Mouse (Mus musculus) layer of hippocampus, adult 8-10 months (tissue): ENCODE data around the gene Cntnap4. TPM values are rescaled to one million over a fixed set of nuclear protein-coding genes. Genes with fewer than 3 reads are reported as not detected.

ENCODE experiments used
- DNase-seq, 2 experiments: peaks; one replicate each; pipeline ENCODE4 v3.0.0; 2022; ENCODE audit warnings: low spot score in 2 of 2
- total RNA-seq, 4 experiments: library from RNA; stranded (reverse); gene quantifications; 2 replicates each; pipeline ENCODE4 v1.2.4; 2022

The Cntnap4 gene
- total RNA-seq = 10 to 100 TPM; 21.6 to 25.7 (median 23.8) TPM

DNA sequence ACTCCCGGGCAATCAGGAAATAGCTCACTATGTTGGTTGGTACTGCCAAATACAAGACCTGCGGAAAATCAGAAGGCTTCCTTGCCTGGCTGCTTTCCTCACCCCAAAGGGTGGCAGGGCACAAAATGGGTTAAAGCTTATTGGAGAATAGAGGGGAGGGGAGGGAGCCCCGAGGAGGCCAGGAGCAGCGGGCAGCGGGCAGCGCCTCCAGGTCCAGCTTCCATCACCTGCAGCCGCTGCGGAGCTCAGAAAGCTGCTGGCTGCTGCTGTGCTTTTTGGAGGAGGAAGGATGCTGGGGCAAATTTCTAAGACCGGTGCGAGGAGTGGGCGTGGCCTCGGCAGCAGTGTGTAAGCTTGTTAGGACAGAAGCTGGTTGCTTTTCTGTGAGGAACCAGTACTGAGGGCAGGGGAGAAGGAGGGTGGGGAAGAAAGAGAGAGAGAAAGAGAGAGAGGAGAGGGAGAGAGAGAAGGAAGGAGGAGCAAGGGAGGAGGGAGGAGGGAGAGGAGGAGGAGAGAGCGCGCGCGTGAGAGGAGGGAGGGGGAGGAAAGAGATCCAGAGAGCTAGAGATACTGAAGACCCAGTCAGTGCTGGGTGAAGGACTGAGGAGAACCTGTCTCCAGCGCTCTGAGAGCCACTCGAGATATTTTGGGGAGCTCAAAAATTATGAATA, at the start of gene Cntnap4:
Gene Cntnap4 (plus strand): TSS at position 573 of the 671 bp plus-strand sequence.
- DNase-seq = peak; percentile 24 to 25

DNA sequence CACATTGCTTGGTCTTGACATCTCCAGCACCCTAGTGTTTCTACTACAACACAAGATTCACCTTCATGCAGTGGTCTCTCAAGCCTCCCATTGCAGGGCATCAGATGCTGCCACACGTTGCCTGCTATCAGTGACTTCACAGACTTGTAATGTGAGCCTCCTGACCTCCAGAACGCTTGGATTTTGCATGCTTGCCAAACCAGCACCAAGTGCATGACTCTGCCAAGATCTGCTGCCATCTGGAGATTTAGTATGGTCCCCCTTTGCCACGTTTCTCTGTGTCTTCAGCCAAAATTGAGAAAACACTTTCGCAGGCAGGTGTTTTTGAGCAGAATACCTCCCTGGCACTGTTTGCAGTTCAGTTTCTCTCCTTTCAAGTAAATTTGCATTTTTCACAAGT, 12.5 kb upstream of the Cntnap4 start:
- no peak for DNase-seq

DNA sequence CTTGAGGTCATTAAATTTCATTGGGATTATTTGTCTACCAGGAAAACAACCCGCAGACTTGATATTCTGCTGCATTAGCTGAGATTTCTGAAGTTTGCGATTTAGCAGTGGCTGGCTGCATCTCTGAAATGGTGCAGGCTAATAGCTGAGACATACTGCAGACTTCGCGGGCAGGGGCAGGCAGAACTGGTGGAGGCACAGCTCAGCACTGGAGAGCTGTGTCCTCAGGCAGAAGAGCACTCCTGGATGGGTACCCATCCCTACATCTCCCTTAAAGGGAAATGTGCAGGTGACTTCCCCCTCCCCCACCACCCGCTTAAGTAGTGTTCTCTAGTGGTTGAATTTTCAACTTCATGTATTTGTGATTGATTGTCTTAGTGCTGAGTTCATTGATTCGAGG, 698 bp downstream of the Cntnap4 start:
- DNase-seq = no peak

DNA sequence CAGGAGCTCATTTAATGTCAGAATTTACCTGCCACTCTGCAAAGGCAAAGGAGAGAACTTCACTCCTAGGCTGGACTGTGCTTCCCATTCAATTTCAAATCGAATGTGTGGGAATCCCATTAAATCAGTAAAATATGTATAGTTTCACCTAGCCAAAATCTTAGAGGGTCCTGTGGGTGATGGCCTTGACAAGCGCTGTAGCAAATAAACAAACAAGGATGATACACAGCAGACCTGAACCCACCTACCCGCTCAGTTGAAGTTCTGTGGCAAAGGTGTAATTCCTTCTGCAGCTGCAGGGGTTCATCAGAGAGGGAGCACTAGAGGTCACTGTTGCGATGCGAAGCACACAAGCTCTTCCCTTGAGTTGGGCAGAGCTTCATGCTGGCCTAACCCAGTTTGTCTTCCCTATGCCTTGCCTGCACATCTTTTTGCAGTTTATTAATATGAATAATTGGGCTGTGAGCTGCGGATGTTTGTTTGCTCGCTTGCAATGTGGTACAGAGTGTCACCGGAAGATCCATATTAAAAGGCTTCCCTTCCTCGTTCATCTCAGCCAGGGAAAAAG, 1.6 kb downstream of the Cntnap4 start:
- DNase-seq = peak; percentile 18 to 46

DNA sequence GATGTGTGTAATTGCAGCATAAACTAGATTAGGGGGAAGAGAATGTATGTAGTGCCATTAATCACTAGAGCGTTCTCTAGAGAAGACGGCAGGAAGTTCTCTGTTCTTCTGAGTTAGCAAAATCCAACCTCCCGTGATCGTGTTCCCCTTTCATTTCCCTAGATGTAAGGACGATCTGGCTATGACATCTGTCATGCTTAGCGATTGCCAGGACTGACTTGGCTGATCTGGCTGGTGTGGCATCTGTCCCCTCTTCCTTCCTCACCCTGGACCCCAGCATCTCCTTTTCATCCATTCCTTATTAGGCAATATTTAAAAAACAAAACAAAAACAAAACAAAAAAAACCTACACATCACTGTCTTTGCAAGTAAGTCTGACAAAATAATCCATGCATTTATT, 11.6 kb downstream of the Cntnap4 start:
- no peak for DNase-seq

DNA sequence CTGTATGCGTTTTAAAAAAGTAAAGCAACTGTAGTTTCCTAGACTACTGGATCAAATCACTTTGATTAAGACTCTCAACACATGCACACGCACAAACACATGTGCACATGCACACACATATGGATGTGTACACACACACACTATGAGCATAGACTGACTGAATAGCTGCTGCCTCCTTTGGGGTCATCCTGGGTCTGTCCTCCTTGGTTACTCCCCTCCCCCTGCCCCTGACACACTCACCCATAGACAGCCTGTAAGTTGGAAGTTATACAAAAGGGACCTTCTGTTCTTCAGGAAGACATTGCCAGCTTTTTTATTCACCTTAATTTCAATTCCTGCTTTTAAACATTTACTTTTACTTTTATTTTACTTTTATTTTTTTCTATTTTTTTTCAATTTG, 13.6 kb downstream of the Cntnap4 start:
- no peak for DNase-seq

DNA sequence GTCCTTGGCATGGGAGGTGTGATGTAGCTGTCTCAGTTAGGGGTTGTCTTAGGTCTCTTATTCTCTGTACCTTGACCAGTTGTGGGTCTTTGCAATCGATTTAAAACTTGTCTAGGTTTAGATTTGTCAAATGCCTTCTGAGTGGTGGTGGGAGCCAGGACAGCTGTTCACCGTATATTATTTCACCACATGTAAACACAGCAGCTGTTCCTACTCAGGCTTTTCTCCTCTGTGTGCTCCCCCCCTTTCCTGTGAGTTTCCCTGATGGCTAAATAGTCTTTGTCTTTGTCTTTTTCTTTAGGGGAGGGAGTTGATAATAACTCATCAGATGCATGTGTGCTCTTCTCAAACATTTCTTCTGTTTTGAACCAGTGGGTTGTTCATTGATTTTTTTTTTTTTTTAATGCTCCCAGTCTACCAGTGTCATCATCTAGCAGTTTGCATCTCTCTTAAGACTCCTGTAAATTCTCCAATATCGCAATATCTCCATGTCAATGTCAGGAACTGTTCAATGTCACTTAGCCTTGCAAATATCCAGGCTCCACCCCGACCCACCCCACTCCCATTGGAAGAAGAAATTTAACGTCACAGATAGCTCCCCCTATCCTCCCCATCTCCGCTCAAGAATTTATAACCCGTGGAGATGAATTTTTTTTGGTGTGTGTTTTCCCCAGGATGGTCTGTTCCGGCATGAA, 18.7 kb downstream of the Cntnap4 start:
- DNase-seq = no peak

DNA sequence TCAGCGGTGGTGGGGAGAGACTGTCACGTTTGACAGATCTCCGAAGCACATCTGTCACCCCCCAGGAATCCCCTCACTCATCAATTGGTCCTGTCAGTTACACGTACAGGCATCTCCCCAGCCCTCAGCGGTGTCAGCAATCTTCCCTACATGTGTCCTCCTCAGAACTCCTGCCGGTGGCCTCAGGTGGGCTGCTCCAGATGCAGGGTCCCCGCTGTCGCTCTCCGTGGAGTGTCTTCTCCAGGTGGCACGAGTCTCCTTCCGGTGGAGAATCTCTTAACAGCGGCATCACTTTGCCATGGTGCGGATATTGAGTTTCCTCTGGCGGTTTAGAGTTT, 19.2 kb downstream of the Cntnap4 start:
- no peak for DNase-seq

DNA sequence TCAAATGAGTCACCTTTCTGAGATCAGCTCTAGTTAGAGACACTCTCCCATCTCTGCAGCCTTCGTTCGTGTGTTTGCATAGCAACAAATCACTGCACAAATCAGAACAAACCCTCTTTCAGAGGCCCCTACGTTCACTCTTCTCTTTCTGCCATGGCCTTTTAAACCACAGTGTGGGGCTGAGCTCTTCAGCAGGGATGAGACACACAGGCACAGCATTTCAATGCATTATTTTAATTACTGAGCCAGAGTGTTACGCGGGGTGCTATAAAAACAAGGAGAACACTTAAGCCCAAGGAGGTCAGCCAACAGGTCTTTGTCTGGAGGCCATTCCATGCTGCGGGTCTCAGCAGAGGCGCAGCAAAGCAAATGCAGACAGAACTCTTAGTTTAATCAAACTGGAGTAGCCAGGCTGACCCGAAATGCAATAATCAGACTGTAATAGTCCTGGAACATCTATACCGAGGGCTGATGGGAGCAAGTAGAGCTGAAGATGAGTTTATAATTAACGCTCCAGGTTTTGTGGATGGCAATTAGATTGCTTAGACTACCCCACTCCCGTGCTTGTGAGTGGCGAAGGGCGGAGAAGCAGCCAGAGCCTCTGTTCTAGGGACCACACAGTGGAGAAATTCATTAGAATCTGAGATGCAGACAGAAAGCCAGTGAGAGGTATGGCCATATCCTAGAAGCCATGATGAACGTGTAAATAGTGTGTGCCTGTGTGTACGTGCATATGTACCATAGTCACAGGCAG, 26.4 kb downstream of the Cntnap4 start:
- no peak for DNase-seq

DNA sequence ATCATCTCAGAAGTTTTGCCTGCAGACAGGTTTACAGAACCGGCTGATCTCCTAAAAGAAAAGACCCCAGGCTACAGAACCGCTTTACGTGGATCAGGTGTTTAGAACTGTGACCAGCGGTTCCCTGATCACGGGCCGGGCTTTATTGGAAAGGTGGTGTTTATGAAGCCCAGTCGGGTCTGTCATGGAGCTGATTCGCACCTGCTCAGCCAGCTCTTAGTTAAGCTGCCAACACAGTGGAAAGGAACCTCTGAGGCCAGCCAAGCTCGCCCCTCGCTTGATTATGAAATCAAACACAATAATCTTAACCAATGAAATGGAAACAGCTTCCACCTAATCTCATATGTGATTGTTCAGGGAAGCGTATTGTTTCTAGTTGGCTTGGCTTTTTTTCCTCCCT, 30.1 kb downstream of the Cntnap4 start:
- DNase-seq = no peak

DNA sequence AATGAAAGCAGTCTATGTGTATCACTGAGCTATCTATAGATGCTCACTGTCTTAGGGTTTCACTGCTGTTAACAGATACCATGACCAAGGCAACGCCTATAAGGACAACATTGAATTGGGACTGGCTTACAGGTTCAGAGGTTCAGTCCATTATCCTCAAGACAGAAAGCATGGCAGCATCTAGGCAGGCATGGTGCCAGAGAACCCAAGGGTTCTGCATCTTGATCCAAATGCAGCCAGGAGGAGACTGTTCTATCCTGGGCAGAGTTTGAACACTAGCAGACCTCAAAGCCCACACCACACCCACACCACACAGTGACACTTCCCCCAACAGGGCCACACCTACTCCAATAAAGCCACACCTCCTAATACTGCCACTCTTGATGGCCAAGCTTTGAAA, 31.3 kb downstream of the Cntnap4 start:
- no peak for DNase-seq

DNA sequence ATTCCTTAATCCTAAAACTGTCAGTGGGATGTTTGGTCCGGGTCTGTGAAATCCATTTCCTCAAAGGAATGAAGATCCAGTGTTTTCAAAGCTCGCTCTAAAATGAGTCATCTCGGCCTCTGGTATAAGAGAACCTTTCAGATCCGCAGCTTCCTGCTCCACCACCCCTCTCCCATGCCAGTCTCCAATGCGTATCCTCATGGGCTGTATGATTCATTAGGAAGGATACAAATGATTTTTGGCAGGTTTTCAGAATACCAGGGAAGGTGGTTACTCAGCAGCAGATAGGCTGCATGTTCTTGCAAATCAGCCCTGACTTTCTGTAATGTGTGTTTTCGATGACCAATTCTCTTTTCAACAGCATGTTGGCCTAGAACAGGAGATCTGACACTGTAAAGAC, 40.3 kb downstream of the Cntnap4 start:
- no peak for DNase-seq

DNA sequence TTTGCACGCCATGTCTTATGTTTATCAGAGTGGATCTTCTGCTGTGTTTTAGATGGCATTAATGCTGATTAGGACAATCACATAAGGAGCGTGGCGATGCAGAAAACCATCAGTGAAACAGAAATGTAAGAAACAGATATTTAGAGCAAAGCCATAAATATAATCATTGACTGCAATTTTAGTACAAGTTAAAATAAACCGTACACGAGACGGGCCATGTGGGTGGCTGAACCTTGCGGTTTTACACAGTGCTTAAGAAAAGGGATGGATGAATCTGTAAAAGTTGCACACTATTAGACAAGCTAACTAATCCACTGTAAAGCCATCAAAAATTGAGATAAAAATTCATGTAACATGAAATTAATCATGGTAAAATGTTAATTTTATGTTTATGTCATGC, 58.9 kb downstream of the Cntnap4 start:
- DNase-seq = no peak

DNA sequence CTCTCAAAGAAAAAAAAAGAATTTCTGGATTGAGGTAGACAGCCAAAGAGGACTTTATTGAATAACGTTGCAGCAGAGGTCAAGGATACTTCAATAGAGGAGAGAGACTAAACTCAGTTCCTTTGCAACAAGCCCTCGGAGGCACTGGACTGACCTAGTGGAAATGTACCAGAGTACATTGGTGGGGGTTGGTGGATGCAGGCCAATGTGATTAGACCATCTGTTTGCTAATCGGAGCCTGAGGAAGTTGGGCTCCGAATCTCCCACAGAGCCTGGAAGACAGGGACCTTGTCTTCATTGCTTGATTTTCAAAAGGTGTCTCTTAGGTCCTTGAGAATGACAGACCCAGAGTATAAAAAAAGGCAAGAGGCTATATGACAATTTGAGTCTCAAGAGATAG, 82.8 kb downstream of the Cntnap4 start:
- DNase-seq = no peak

DNA sequence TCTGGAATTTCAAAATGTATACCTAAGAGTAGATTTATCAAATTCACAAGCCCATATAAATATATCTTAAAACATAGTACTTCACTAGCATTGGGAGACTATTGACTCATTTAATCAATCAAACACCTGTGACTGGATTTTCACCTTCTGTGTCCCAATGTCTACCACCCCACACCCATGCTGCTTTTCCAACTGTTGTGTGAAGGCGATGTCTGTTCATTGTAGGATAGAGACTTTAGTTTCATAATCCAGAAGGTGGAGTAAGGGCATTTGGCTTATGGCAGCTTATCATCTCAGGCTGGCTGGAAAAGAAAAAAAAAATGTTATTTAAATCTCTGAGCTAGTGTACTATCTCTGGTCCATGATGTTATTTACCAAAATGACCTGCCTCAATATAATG, 83.4 kb downstream of the Cntnap4 start:
- no peak for DNase-seq

DNA sequence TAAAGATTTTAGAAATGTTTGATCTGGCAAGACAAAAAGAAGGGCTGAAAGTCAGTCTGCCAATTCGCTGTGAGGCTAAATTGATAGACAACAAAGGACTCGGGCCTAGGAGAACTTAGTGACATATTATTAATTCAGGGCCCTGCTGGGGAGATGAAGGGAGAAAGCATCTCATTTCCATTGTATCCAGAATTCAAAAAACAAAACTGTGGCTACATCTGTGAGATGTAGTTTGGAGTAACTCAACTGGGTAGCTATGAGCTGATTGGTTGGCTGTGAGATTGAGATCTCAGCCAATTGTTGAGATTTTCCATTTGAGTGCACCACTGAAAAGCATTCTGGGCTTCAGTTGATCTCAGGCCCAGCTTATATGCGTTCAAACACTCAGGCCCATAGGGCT, 84.2 kb downstream of the Cntnap4 start:
- no peak for DNase-seq

DNA sequence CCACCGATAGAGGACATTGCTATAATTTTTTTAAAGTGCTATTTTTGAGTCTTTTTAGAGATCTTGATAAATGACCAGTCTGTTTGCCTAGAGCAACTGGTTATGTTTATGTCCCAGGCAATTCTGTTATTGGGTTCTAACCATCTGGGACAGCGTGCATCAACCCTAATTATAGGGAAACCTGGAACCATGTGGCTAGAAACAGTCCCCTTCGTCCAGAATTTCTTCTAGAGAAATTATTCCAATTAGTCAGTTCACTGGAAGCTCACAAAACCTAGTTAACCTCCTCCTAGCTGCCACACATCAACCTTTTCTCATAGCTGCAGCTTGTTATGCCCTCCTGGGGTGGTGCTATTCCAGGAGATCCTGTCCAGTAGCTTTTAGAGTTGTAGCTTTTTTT, 94.2 kb downstream of the Cntnap4 start:
- DNase-seq = no peak

DNA sequence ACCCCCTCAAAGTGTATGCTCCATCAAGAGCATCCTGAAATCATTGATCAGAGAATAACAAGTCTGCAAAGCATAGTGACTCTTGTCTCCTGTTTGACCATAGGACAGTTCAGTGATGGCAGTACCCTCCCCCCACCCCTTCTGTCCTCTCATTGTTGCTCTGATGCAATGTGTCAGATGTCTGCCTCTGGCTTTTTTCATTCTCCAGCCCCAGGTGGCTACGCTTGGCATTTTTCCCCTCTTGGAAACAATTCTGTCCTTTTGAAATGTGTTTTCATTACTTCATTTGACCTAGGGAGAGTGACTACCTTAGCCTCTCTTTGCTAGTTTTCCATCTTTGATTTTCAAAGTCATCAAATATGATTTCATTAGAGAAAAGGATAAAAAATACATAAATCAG, 104.8 kb downstream of the Cntnap4 start:
- DNase-seq = no peak

DNA sequence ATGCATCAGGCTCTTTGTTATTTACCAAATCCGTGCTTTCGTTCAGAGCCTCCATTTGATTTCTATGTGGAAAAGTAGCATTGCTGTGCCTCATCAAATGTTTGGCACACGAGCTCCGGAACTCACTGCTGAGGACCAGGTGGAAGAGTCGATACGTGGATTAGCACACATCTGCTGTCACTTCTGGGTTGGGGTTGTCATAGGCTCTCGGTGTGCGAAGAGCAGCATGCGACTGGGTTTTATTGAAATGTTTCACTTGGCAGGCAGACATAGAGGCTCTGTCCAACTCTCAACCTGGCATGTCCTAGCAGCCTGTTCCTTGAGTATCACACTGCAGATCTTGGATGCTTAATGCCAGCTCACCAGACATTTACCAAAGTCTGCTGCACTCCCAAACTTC, 111.9 kb downstream of the Cntnap4 start:
- peak; percentile 9 to 12 for DNase-seq

DNA sequence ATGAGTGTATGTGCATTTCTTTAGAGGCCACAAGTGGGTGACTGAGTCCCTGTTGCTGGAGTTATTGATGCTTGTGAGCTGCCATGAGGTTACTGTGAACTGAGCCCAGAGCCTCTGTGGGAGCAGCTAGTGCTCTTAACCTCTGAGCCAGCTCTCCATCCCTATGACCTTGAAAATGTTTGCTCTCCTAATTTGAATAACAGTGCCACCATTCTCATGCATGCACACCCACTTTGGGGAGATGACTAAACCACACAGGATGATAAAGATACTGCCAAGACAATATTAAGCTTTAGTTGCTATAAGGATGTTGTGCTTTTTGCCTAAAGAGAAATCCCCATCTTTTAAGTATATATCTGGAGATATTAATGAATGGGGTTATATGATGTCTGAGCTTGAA, 125.9 kb downstream of the Cntnap4 start:
- no peak for DNase-seq

DNA sequence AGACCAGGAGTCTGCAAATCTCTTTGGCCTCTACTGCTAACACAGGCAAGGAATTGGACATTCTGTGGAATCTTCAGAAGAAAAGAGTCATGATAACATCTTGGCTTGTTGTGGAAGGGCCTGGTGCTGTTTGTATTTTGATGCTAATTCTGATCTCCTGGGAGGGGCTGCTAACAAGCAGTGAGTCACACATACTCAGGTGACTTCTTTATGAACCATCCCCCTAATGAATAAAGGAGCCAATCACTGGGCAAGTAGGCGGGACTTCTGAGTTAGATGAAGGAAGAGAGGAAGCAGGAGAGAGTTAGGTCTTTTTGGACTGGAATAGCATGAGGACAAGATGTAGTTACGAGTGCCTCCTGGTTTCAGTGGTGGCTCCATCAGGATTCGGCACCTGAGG, 128.3 kb downstream of the Cntnap4 start:
- no peak for DNase-seq

DNA sequence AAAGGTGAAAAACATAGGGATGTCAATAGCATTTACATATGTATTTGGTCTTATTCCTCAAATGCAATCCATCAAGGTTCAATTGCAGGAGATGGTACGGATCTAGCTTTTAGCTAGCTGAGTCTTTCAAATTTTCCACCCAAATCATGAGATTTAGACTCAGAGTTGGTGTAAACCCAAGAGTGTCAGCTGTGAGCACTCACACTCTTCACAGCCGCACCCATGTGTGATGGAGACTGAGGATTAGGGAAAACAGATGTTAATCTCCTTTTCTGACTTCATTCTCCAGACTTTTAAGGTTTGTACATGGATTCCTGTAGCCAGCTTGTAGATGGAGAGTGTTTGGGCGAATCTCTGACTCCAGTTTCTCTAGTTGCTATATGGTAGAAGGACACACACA, 147.1 kb downstream of the Cntnap4 start:
- DNase-seq = no peak
